Mouse (Mus musculus): ENCODE measurements around the gene Myo6. TPM values are rescaled to one million over a fixed set of nuclear protein-coding genes. Genes with fewer than 3 reads are reported as not detected.
A peak's percentile ranks its signal among the peaks of the same experiment; 100 is the strongest.

The Myo6 gene
- polyA plus RNA-seq, 1 experiment from 2014 or later: 60.8 TPM

- no peak overlapping the region for H3K4me2 ChIP-seq (replicated peaks; ENCODE audit: low read depth, low read length)
- WGBS: 66% methylated on average over 13 of the region's 13 CpGs
These were observed 12.1 kb downstream of the Myo6 start for GRCm38 (mm10) chr9:80176696-80177478.

GRCm38 (mm10) chr9:80178670-80179069 lies 13.8 kb downstream of the Myo6 start:
- no peak for ATAC-seq (ENCODE audit: low FRiP score, low TSS enrichment)
- no peak overlapping the region for H3K4me3 ChIP-seq (ENCODE audit: low read length)
- H3K27me3 ChIP-seq (ENCODE audit: control insufficient read depth, insufficient read depth, low read length): no peaks in the 10 kb centered on the region
- WGBS: 83% methylated on average over 2 of the region's 2 CpGs
- H3K36me3 ChIP-seq (ENCODE audit: control insufficient read depth, insufficient read depth, low read length): no peaks in the 10 kb centered on the region
- no peak overlapping the region for H3K27ac ChIP-seq (ENCODE audit: low read depth, low read length)
- H3K9me3 ChIP-seq (ENCODE audit: control insufficient read depth, low read length): no peaks in the 10 kb centered on the region
- H3K4me1 ChIP-seq (ENCODE audit: control insufficient read depth, insufficient read depth, low read length): peaks cover 9% of the 10 kb centered on the region
- no peak overlapping the region for H3K4me2 ChIP-seq (replicated peaks; ENCODE audit: low read depth, low read length)
- H3K9ac ChIP-seq (ENCODE audit: low read depth, low read length): no peak overlapping the region

More at GRCm38 (mm10) chr9:80176696-80177478, 12.1 kb downstream of the Myo6 start:
- Histone ChIP-seq H3K27ac (ENCODE audit: low read depth, low read length) (peak overlapping the region; percentile 30; the same call in 1 of the 2 replicates), H3K36me3 (ENCODE audit: control insufficient read depth, insufficient read depth, low read length) (no peaks in the 10 kb centered on the region), H3K27me3 (ENCODE audit: control insufficient read depth, insufficient read depth, low read length) (no peaks in the 10 kb centered on the region), H3K9ac (ENCODE audit: low read depth, low read length) (no peak overlapping the region), H3K9me3 (ENCODE audit: control insufficient read depth, low read length) (no peaks in the 10 kb centered on the region), H3K4me3 (ENCODE audit: low read length) (no peak overlapping the region), H3K4me1 (ENCODE audit: control insufficient read depth, insufficient read depth, low read length) (peaks cover 22% of the 10 kb centered on the region)
- peak; percentile 14; the same call in 1 of the 2 replicates for ATAC-seq (ENCODE audit: low FRiP score, low TSS enrichment)

- no peaks in the 10 kb centered on the region for H3K9me3 ChIP-seq (ENCODE audit: control insufficient read depth, low read length)
- no peak for ATAC-seq (ENCODE audit: low FRiP score, low TSS enrichment)
- H3K4me3 ChIP-seq (ENCODE audit: low read length): no peak overlapping the region
- H3K36me3 ChIP-seq (ENCODE audit: control insufficient read depth, insufficient read depth, low read length): no peaks in the 10 kb centered on the region
- no peaks in the 10 kb centered on the region for H3K27me3 ChIP-seq (ENCODE audit: control insufficient read depth, insufficient read depth, low read length)
- H3K9ac ChIP-seq (ENCODE audit: low read depth, low read length): no peak overlapping the region
- peaks cover 8% of the 10 kb centered on the region for H3K4me1 ChIP-seq (ENCODE audit: control insufficient read depth, insufficient read depth, low read length)
- WGBS: 80% methylated on average over 4 of the region's 4 CpGs
- H3K27ac ChIP-seq (ENCODE audit: low read depth, low read length): no peak overlapping the region
- H3K4me2 ChIP-seq (replicated peaks; ENCODE audit: low read depth, low read length): no peak overlapping the region
These were observed 14.9 kb downstream of the Myo6 start for GRCm38 (mm10) chr9:80179688-80180087.

GRCm38 (mm10) chr9:80180771-80181170 lies 15.9 kb downstream of the Myo6 start:
- 90% methylated on average over 5 of the region's 5 CpGs for WGBS
- Histone ChIP-seq H3K4me1 (ENCODE audit: control insufficient read depth, insufficient read depth, low read length) (peaks cover 8% of the 10 kb centered on the region), H3K36me3 (ENCODE audit: control insufficient read depth, insufficient read depth, low read length) (no peaks in the 10 kb centered on the region), H3K9ac (ENCODE audit: low read depth, low read length) (no peak overlapping the region), H3K9me3 (ENCODE audit: control insufficient read depth, low read length) (no peaks in the 10 kb centered on the region), H3K27ac (ENCODE audit: low read depth, low read length) (no peak overlapping the region), H3K27me3 (ENCODE audit: control insufficient read depth, insufficient read depth, low read length) (no peaks in the 10 kb centered on the region), H3K4me2 (replicated peaks; ENCODE audit: low read depth, low read length) (no peak overlapping the region), H3K4me3 (ENCODE audit: low read length) (no peak overlapping the region)
- no peak for ATAC-seq (ENCODE audit: low FRiP score, low TSS enrichment)

GRCm38 (mm10) chr9:80181692-80182091 lies 16.9 kb downstream of the Myo6 start:
- no peaks in the 10 kb centered on the region for H3K27me3 ChIP-seq (ENCODE audit: control insufficient read depth, insufficient read depth, low read length)
- H3K9me3 ChIP-seq (ENCODE audit: control insufficient read depth, low read length): no peaks in the 10 kb centered on the region
- WGBS: 89% methylated on average over 1 of the region's 1 CpGs
- no peak for ATAC-seq (ENCODE audit: low FRiP score, low TSS enrichment)
- H3K9ac ChIP-seq (ENCODE audit: low read depth, low read length): no peak overlapping the region
- H3K4me1 ChIP-seq (ENCODE audit: control insufficient read depth, insufficient read depth, low read length): peaks cover 7% of the 10 kb centered on the region
- no peaks in the 10 kb centered on the region for H3K36me3 ChIP-seq (ENCODE audit: control insufficient read depth, insufficient read depth, low read length)
- H3K27ac ChIP-seq (ENCODE audit: low read depth, low read length): no peak overlapping the region
- H3K4me3 ChIP-seq (ENCODE audit: low read length): no peak overlapping the region
- no peak overlapping the region for H3K4me2 ChIP-seq (replicated peaks; ENCODE audit: low read depth, low read length)

GRCm38 (mm10) chr9:80184138-80184537 lies 19.3 kb downstream of the Myo6 start:
- H3K9me3 ChIP-seq (ENCODE audit: control insufficient read depth, low read length): no peaks in the 10 kb centered on the region
- no peaks in the 10 kb centered on the region for H3K27me3 ChIP-seq (ENCODE audit: control insufficient read depth, insufficient read depth, low read length)
- no peaks in the 10 kb centered on the region for H3K36me3 ChIP-seq (ENCODE audit: control insufficient read depth, insufficient read depth, low read length)
- H3K4me3 ChIP-seq (ENCODE audit: low read length): no peak overlapping the region
- ATAC-seq (ENCODE audit: low FRiP score, low TSS enrichment): no peak
- no peak overlapping the region for H3K4me2 ChIP-seq (replicated peaks; ENCODE audit: low read depth, low read length)
- 81% methylated on average over 5 of the region's 5 CpGs for WGBS
- H3K4me1 ChIP-seq (ENCODE audit: control insufficient read depth, insufficient read depth, low read length): no peaks in the 10 kb centered on the region
- H3K9ac ChIP-seq (ENCODE audit: low read depth, low read length): no peak overlapping the region
- H3K27ac ChIP-seq (ENCODE audit: low read depth, low read length): no peak overlapping the region

- no peaks in the 10 kb centered on the region for H3K4me1 ChIP-seq (ENCODE audit: control insufficient read depth, insufficient read depth, low read length)
- no peak overlapping the region for H3K4me3 ChIP-seq (ENCODE audit: low read length)
- no peaks in the 10 kb centered on the region for H3K36me3 ChIP-seq (ENCODE audit: control insufficient read depth, insufficient read depth, low read length)
- no peak for ATAC-seq (ENCODE audit: low FRiP score, low TSS enrichment)
- H3K27me3 ChIP-seq (ENCODE audit: control insufficient read depth, insufficient read depth, low read length): no peaks in the 10 kb centered on the region
- H3K9me3 ChIP-seq (ENCODE audit: control insufficient read depth, low read length): no peaks in the 10 kb centered on the region
- 63% methylated on average over 3 of the region's 3 CpGs for WGBS
- no peak overlapping the region for H3K27ac ChIP-seq (ENCODE audit: low read depth, low read length)
- H3K4me2 ChIP-seq (replicated peaks; ENCODE audit: low read depth, low read length): no peak overlapping the region
- no peak overlapping the region for H3K9ac ChIP-seq (ENCODE audit: low read depth, low read length)
These were observed 20.9 kb downstream of the Myo6 start for GRCm38 (mm10) chr9:80185737-80186136.

GRCm38 (mm10) chr9:80186693-80187092 lies 21.9 kb downstream of the Myo6 start:
- no peaks in the 10 kb centered on the region for H3K4me1 ChIP-seq (ENCODE audit: control insufficient read depth, insufficient read depth, low read length)
- no peak overlapping the region for H3K4me2 ChIP-seq (replicated peaks; ENCODE audit: low read depth, low read length)
- H3K9ac ChIP-seq (ENCODE audit: low read depth, low read length): no peak overlapping the region
- H3K27ac ChIP-seq (ENCODE audit: low read depth, low read length): no peak overlapping the region
- H3K27me3 ChIP-seq (ENCODE audit: control insufficient read depth, insufficient read depth, low read length): no peaks in the 10 kb centered on the region
- H3K9me3 ChIP-seq (ENCODE audit: control insufficient read depth, low read length): no peaks in the 10 kb centered on the region
- no peak for ATAC-seq (ENCODE audit: low FRiP score, low TSS enrichment)
- H3K36me3 ChIP-seq (ENCODE audit: control insufficient read depth, insufficient read depth, low read length): no peaks in the 10 kb centered on the region
- H3K4me3 ChIP-seq (ENCODE audit: low read length): no peak overlapping the region
- WGBS: 93% methylated on average over 8 of the region's 8 CpGs

GRCm38 (mm10) chr9:80188324-80188893 lies 23.6 kb downstream of the Myo6 start:
- Histone ChIP-seq H3K4me2 (replicated peaks; ENCODE audit: low read depth, low read length) (no peak overlapping the region), H3K4me3 (ENCODE audit: low read length) (no peak overlapping the region), H3K9ac (ENCODE audit: low read depth, low read length) (no peak overlapping the region), H3K27ac (ENCODE audit: low read depth, low read length) (no peak overlapping the region), H3K4me1 (ENCODE audit: control insufficient read depth, insufficient read depth, low read length) (no peaks in the 10 kb centered on the region), H3K9me3 (ENCODE audit: control insufficient read depth, low read length) (no peaks in the 10 kb centered on the region), H3K36me3 (ENCODE audit: control insufficient read depth, insufficient read depth, low read length) (no peaks in the 10 kb centered on the region), H3K27me3 (ENCODE audit: control insufficient read depth, insufficient read depth, low read length) (no peaks in the 10 kb centered on the region)
- 58% methylated on average over 5 of the region's 5 CpGs for WGBS
- ATAC-seq (ENCODE audit: low FRiP score, low TSS enrichment): no peak
